Mouse (Mus musculus): ENCODE data around the gene Gm10985. TPM values are rescaled to one million over a fixed set of nuclear protein-coding genes. Genes with fewer than 3 reads are reported as not detected.

Gene Gm10985
- polyA plus RNA-seq (2014; fragmentation: Illumina TruSeq; extraction: RNeasy Lipid Tissue Mini Kit (QIAGEN cat#74804); ENCODE audit: insufficient read depth, low read depth, low replicate concordance) = not detected

GRCm38 (mm10) chr3:53844786-53845185 is at the start of gene Gm10985:
Gene Gm10985, plus strand, starts transcription at chr3:53845086.

GRCm38 (mm10) chr3:53863383-53864220 is 18.7 kb downstream of the Gm10985 start, which contains the start of gene Ufm1:
Gene Ufm1, minus strand, starts transcription at chr3:53863830.

Other genes with a start within 250 kb of the Gm10985 start
- gene Frem2, start 187.7 kb upstream of the Gm10985 start, polyA plus RNA-seq (2014; fragmentation: Illumina TruSeq; extraction: RNeasy Lipid Tissue Mini Kit (QIAGEN cat#74804); ENCODE audit: insufficient read depth, low read depth, low replicate concordance) = 0.09 TPM
- gene Ufm1, start 18.7 kb downstream of the Gm10985 start, polyA plus RNA-seq (2014; fragmentation: Illumina TruSeq; extraction: RNeasy Lipid Tissue Mini Kit (QIAGEN cat#74804); ENCODE audit: insufficient read depth, low read depth, low replicate concordance) = 45.6 TPM